Mouse (Mus musculus): ENCODE results near the gene Atp6v0a4. TPM values are rescaled to one million over a fixed set of nuclear protein-coding genes. Genes with fewer than 3 reads are reported as not detected.
A peak's percentile ranks its signal among the peaks of the same experiment; 100 is the strongest.

Gene Atp6v0a4
- polyA plus RNA-seq, 1 experiment, result 0.18 TPM

DNA sequence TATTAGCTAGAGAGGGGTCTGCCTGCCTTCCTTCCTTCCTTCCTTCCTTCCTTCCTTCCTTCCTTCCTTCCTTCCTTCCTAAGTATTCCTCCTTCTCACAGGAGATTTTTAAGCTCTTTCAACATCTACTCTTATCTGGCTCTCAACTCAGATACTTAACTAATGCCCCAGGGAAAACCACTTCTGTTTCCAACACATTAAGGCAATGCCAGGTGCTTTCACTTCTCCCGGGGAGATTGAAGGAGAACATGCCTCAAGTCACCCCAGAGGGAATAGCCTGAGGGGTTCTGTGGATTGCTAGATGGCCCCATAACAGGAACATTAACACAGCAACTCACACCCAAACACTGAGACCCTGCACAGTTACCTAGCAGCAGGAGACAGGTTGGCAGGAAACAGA lies 96.6 kb downstream of the Atp6v0a4 start:
- no peak for DNase-seq (ENCODE audit: extremely low spot score in 1 of 2, low spot score in 1 of 2)

DNA sequence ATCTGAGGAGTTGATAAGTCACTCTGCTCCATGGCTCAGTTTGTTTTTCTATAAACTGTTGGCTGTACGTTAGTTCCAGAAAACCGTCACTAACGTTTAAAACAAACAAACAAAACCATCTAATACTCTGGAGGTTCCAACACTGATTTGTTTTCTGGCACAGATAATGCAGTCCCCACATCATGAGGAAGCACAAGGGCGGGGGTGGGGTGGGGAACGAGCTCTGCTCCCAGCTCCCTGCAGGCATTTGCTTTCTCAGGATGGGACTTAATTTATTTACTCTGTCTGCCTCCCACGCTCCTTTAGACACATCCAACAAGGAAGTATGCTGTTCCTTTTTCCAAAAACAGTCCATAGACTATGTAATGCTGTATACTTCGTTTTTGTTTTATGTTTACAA lies 101.1 kb downstream of the Atp6v0a4 start:
- no peak for DNase-seq (ENCODE audit: extremely low spot score in 1 of 2, low spot score in 1 of 2)

DNA sequence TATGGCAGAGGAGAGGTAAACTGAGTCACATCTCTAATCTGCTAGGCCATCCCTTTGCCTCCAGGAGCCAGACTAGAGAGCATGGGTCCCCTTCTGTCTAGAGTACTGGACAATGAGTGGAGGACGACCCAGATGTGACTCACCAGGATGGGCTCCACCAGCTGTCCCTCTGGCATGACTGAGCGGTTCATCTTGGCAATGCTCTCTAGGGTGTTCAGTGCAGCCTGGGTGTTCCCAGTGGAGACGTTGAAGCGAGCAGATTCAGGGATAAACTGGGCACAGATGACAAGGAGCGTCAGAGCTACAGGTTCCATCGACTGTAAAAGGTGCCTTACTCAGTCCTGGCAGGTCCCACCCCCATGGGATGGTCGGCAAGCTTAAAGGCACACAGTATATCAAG lies 103.0 kb downstream of the Atp6v0a4 start:
- DNase-seq (ENCODE audit: extremely low spot score in 1 of 2, low spot score in 1 of 2), result no peak

DNA sequence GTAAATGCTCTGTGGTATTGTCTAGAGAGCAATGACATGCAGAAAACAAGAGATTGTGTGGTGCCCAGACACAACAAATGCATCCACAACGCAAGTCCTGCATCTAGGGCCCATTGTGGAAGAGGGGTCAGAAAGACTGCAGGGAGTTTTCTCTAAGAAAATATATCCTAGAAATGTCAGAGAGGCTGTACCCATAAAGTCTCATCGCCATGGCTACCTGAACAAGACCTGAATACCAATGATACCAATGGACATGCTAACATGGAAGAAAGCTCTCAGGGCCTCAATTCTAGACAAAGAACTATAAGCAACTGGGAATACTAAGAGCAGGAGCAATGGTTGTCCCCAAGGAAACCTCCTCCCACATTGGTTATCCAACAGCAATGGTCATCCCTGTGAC lies 111.6 kb downstream of the Atp6v0a4 start:
- no peak for DNase-seq (ENCODE audit: extremely low spot score in 1 of 2, low spot score in 1 of 2)

DNA sequence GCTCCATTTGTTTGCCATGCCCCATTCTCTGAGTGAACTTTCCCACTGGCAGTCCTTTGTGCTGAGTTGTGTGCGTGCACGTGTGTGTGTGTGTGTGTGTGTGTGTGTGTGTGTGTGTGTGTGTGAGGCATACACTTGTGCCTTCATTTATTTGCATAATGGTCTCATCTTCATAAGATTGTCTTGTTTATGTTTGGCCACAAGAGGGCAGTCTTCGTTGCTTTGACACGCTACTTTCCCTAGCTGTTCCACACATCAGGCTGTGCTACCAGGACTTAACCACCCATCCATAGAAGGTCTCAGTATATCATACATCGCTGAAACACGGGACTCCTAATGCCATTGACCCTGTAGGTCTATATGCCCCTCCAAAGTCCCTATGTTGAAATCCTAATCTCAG lies 116.9 kb downstream of the Atp6v0a4 start:
- peak; percentile 17 to 82 for DNase-seq (ENCODE audit: extremely low spot score in 1 of 2, low spot score in 1 of 2)

Other genes starting within 250 kb of the Atp6v0a4 start
- 0.08 and 0.21 TPM in 2 replicates for gene Svopl, start 77.6 kb downstream of the Atp6v0a4 start, polyA plus RNA-seq (2012; rRNA removed)
- not detected in 2 replicates for gene Tmem213, start 15.3 kb downstream of the Atp6v0a4 start, polyA plus RNA-seq (2012; rRNA removed)
- 17.9 and 19.2 TPM in 2 replicates for gene D630045J12Rik, start 129.4 kb upstream of the Atp6v0a4 start, polyA plus RNA-seq (2012; rRNA removed)
- gene Zc3hav1l, start 174.7 kb upstream of the Atp6v0a4 start, polyA plus RNA-seq (2012; rRNA removed), result 4.0 and 4.2 TPM in 2 replicates
- gene Zc3hav1, start 230.0 kb upstream of the Atp6v0a4 start, polyA plus RNA-seq (2012; rRNA removed), result 3.5 and 3.9 TPM in 2 replicates